Mouse (Mus musculus) midbrain, embryonic 12.5 days (tissue): Measurements from ENCODE around the gene Csnk1g2. TPM values are rescaled to one million over a fixed set of nuclear protein-coding genes. Genes with fewer than 3 reads are reported as not detected.
A peak's percentile ranks its signal among the peaks of the same experiment; 100 is the strongest.

Source experiments
- ATAC-seq: fragments of 200-750 bp; cut with Nextera tagmentation; 2 replicates; pipeline ENCODE4 v1.8.0; 2017; ENCODE audit warnings: low read depth, moderate TSS enrichment, moderate library complexity; ENCODE audit not compliant: low FRiP score
- H3K27ac ChIP-seq: fragments of 300-500 bp; sonication (generic); replicated peaks from 2 replicates; pipeline ENCODE4 v1.5.1; 2016; ENCODE audit warnings: mild to moderate bottlenecking
- H3K27me3 ChIP-seq: fragments of 300-500 bp; sonication (generic); 2 replicates; pipeline ENCODE4 v1.6.1; 2016; ENCODE audit warnings: mild to moderate bottlenecking
- H3K36me3 ChIP-seq: fragments of 300-500 bp; sonication (generic); 2 replicates; pipeline ENCODE4 v1.6.1; 2016
- H3K4me1 ChIP-seq: fragments of 300-500 bp; sonication (generic); 2 replicates; pipeline ENCODE4 v1.6.1; 2016
- H3K4me2 ChIP-seq: fragments of 300-500 bp; sonication (generic); replicated peaks from 2 replicates; pipeline ENCODE4 v1.6.1; 2016; ENCODE audit warnings: mild to moderate bottlenecking, moderate library complexity
- H3K4me3 ChIP-seq: fragments of 300-500 bp; sonication (generic); 2 replicates; pipeline ENCODE4 v1.5.1; 2016; ENCODE audit warnings: mild to moderate bottlenecking
- H3K9ac ChIP-seq: fragments of 300-500 bp; sonication (generic); replicated peaks from 2 replicates; pipeline ENCODE4 v1.6.1; 2016; ENCODE audit warnings: mild to moderate bottlenecking, moderate library complexity
- H3K9me3 ChIP-seq: fragments of 300-500 bp; sonication (generic); 2 replicates; pipeline ENCODE4 v1.6.1; 2016; ENCODE audit warnings: mild to moderate bottlenecking
- WGBS: fragments of 180-500 bp; shearing (Covaris S2); methylation state at CpG from one replicate; pipeline ENCODE4 v1.1.7; 2016; 5-methylcytosine and 5-hydroxymethylcytosine counted together
- polyA plus RNA-seq: library from polyadenylated mRNA; unstranded; fragments of >200 nt; fragmentation: Nextera tagmentation; extraction: Ambion mirVana; gene quantifications from 2 replicates; pipeline ENCODE4 v1.2.1, GENCODE M21; 2016

Gene Csnk1g2
- polyA plus RNA-seq, 1 experiment from 2014 or later, result 180 TPM

DNA sequence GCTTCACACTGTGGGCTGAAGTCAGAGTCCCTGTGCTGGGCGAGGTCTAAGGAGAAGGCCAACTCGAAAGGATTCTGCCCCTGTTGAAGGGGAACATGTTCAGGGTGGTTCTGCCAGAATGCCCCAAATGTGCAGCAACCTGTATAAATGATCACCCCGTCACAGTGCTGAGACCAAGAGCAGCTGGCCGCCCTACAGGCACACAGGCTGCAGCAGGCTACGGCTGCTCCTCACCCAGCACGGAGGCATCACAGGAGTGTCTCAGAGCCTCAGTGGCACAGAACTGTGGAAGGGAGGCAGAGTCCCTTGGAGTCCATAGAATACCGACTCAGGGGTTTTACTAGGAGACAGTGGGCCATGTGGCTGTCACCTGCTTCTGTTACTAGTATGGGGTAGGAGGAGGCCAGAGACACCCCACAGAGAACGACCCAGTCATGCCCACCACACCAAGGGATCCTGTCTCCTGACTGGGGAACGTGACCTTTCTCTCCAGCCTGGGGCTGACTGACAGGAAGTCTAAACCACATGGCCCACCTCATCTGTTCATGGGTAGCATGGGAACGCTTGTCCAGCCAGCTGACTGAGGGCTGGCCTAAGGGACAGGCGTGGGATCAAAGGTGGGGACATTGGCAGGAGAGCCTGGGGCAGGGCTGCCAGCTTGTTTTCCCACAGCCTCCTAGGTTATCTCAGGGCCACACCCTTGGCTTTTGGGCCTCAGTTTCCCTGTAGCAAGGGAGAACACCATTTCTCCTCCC is 49.5 kb downstream of the Csnk1g2 start:
- no peak overlapping the region for H3K4me2 ChIP-seq
- no peak overlapping the region for H3K27ac ChIP-seq
- WGBS, result 90% methylated on average over 11 of the region's 11 CpGs
- no peaks in the 10 kb centered on the region for H3K9me3 ChIP-seq
- H3K4me1 ChIP-seq, result peaks cover 35% of the 10 kb centered on the region
- ATAC-seq, result no peak
- no peaks in the 10 kb centered on the region for H3K27me3 ChIP-seq
- H3K36me3 ChIP-seq, result peaks cover 68% of the 10 kb centered on the region
- 0 out of 2 replicates have a peak overlapping the region, but pooled peaks have one; percentile 15 for H3K9ac ChIP-seq
- H3K4me3 ChIP-seq, result no peak overlapping the region

DNA sequence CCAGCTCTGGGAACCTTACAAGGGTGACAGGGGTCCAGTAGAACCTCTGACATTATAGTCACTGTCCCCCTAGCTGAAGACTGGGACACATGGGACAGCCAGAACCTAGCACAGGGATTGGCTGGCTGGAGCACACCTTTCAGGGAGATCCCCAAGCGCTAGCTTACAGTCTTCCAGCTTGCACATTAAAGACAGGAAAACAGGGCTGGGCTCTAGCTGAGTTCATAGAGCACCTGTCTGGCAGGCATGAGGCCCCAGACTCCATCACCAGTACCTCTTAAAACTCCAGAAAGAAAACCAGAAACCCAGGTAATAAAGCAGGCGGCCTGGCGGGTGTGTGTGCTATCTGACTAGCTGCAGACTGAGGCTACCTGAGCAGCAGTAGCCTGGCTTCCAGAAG is 51.1 kb downstream of the Csnk1g2 start:
- Histone ChIP-seq H3K4me3 (peak overlapping the region; percentile 97), H3K9ac (peak overlapping the region; percentile 50), H3K27ac (no peak overlapping the region), H3K4me1 (peaks cover 51% of the 10 kb centered on the region), H3K36me3 (peaks cover 52% of the 10 kb centered on the region), H3K9me3 (no peaks in the 10 kb centered on the region), H3K27me3 (no peaks in the 10 kb centered on the region), H3K4me2 (peak overlapping the region; percentile 94)
- WGBS, result 100% methylated on average over 3 of the region's 3 CpGs
- ATAC-seq, result no peak

DNA sequence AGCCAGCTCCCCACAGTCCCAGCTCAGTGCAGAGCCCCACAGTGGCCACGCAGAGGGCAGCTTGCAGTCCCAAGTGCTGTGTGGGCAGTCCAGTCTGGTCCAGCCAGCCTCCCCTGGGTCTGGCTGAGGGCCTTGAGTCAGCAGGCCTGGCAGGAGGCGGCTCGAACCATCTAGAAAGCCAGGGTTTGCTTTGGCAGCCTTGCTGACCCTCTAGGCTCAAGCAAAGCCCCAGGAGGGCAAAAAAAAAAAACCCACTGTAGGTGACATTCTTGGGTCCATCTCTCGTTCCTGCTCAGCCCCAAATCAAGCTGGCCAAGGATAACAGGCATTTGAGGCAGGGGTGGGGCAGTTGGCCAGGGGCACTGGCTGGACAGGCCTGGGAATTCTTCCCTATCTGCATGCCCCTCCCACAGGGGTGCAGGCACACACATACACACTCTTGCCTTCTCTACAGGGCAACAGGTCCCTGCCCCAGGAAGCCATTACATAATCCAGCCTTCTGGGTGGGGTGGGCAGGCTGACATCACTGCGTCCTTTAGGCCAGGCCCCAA is 51.6 kb downstream of the Csnk1g2 start:
- no peaks in the 10 kb centered on the region for H3K27me3 ChIP-seq
- no peaks in the 10 kb centered on the region for H3K9me3 ChIP-seq
- H3K4me2 ChIP-seq, result peak overlapping the region; percentile 94
- peaks cover 56% of the 10 kb centered on the region for H3K4me1 ChIP-seq
- ATAC-seq, result no peak
- H3K36me3 ChIP-seq, result peaks cover 46% of the 10 kb centered on the region
- no peak overlapping the region for H3K27ac ChIP-seq
- WGBS, result 68% methylated on average over 5 of the region's 5 CpGs
- H3K4me3 ChIP-seq, result peak overlapping the region; percentile 97
- peak overlapping the region; percentile 98 for H3K9ac ChIP-seq

DNA sequence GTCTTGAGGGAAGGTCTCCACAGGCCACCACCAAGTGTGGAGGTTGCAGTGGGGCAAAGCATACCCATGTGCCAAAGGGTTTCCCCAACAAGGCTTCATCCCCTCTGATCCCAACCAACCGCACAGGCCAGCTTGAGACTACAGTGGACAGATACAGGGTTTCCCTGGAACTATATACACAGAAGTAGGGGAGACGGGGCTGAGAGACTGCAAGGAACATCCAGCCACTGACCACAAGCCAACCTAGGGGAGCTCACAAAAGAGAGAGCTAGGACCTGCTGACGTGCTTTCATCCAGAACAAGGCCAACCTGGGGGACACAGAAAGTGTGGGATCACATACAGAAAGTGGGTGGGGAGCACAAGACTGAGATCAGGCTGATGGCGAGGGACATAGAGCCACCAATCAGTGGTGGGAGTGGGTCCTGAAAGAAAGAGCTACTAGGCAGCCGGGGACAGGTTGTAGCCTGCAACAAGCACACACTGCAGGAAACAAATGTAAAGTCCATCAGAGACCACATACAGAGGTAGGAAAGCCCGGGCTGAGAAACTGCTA is 52.3 kb downstream of the Csnk1g2 start:
- WGBS, result 21% methylated on average over 6 of the region's 6 CpGs
- peak overlapping the region; percentile 80 for H3K27ac ChIP-seq
- peaks cover 40% of the 10 kb centered on the region for H3K36me3 ChIP-seq
- H3K4me3 ChIP-seq, result peak overlapping the region; percentile 97
- ATAC-seq, result no peak
- H3K4me2 ChIP-seq, result peak overlapping the region; percentile 94
- H3K9ac ChIP-seq, result peak overlapping the region; percentile 98
- H3K27me3 ChIP-seq, result no peaks in the 10 kb centered on the region
- peaks cover 58% of the 10 kb centered on the region for H3K4me1 ChIP-seq
- H3K9me3 ChIP-seq, result no peaks in the 10 kb centered on the region

DNA sequence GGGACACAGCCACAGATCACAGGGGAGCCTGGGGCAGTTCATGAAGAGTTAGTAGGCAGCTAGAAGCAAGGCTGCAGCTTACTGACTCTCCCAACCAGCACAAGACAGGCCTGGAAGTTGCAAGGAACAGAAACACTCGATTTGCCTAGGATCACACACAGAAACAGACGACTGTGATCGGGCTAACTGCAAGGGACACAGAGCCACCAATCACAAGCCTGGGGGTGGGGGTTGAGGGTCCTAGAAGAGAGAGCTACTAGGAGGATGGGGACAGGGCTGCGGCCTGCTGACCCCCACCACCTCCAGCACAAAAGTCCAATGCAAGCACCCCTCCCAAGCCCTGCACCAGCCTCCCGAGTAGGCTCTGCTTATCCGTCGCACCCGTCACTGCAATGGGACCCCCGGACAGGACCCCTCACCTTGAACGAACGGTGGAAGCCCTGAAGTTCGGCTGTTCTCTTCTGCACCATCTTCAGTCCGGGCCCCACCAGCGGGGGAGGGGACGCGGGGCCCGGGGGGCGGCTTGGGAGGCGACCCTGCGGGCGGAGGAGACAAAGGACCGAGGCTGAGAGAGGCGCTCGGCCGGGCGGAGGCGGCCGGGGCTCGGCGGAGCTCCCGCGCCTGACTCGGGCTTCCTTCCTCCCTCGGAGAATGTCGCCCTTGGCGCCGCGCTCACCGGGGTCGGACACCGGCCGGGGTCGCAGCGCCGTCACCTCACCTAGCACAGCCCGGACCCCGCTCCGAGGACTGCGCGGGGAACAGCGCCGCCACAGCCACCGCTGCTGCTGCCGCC is 53.0 kb downstream of the Csnk1g2 start:
- peak overlapping the region; percentile 80 for H3K27ac ChIP-seq
- ATAC-seq, result peak; percentile 17
- H3K9ac ChIP-seq, result peak overlapping the region; percentile 98
- H3K9me3 ChIP-seq, result no peaks in the 10 kb centered on the region
- H3K27me3 ChIP-seq, result no peaks in the 10 kb centered on the region
- peak overlapping the region; percentile 97 for H3K4me3 ChIP-seq
- WGBS, result 0% methylated on average over 39 of the region's 54 CpGs
- H3K4me2 ChIP-seq, result peak overlapping the region; percentile 94
- peaks cover 58% of the 10 kb centered on the region for H3K4me1 ChIP-seq
- peaks cover 33% of the 10 kb centered on the region for H3K36me3 ChIP-seq

DNA sequence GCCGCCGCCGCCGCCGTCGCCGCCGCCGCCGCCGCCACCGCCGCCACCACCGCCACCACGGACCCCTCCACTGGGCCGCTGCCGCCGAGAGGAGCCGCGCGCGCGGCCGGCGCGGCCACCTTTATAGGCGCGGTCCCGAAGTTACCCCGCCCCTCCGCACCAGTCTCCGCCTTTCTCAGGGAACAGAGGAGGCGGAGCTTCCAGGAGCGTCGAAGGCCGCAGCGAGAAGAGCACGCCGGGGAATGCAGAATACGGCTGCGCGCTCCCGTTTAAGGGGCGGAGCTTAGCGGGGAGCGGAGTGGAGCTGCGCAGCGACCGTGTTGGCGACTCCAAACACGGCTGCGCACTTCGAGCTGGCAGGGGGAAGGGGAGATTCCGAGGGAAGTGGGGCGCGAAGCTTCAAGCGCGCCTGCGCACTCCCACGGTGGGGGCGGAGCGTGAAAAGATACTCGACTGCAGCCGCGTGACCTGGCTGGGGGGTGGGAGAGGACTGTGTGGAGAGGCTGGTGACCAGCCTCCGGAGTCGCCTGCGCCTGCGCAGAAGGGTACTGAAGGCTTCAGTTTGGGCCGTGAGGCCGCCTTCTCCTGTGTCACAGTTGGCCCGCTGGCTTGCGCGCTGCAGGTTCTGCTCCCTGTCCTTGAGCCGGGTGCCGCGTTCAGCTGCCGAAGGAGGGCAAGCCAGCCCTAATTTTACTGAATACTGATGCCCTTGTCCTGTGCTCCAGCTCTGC is 53.7 kb downstream of the Csnk1g2 start:
- Histone ChIP-seq H3K27ac (peak overlapping the region; percentile 95), H3K36me3 (peaks cover 25% of the 10 kb centered on the region), H3K4me1 (peaks cover 58% of the 10 kb centered on the region), H3K9ac (peak overlapping the region; percentile 98), H3K27me3 (no peaks in the 10 kb centered on the region), H3K4me3 (peak overlapping the region; percentile 97), H3K9me3 (no peaks in the 10 kb centered on the region), H3K4me2 (peak overlapping the region; percentile 94)
- peak; percentile 90 for ATAC-seq
- under 1% methylated on average over 46 of the region's 78 CpGs for WGBS

DNA sequence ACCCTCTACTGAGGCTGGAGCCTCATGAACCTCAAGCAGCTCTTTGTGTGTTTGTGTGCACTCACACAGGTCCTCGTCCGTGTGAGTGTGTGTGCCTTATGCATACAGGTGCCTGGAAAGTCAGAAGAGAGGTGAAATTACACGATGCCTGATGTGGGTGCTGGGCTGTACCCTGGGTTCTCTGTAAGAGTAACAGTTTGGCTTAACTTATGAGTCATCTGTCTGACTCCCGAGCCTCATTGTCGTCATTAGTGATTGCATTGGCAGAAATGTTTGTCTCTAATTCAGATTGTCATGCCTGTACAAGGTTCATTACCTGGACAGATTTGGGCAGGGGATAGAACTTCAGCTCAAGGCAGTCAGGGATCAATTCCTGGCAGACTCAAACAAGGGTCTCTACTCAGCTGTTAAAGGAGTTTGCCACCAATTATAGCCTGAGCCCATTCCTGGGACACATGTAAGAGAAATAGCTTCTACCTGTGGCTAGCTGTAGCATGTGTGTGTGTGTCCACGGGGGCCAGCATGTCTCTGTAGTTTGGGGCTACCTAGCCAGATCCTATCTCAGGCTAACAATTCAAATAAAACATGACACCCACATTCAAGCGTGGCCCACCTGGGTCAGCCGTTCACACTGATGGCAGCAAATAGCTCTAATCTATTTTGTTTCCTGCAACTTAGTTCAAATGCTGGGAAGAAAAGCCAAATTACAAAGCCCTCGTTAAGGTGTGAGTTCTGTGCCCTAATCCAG is 54.7 kb downstream of the Csnk1g2 start:
- peaks cover 54% of the 10 kb centered on the region for H3K4me1 ChIP-seq
- WGBS, result 45% methylated on average over 9 of the region's 9 CpGs
- H3K9ac ChIP-seq, result peak overlapping the region; percentile 77
- H3K27ac ChIP-seq, result peak overlapping the region; percentile 95
- peak overlapping the region; percentile 97 for H3K4me3 ChIP-seq
- ATAC-seq, result no peak; the same call in 1 of the 2 replicates
- H3K27me3 ChIP-seq, result no peaks in the 10 kb centered on the region
- H3K36me3 ChIP-seq, result peaks cover 16% of the 10 kb centered on the region
- peak overlapping the region; percentile 94 for H3K4me2 ChIP-seq
- H3K9me3 ChIP-seq, result no peaks in the 10 kb centered on the region

DNA sequence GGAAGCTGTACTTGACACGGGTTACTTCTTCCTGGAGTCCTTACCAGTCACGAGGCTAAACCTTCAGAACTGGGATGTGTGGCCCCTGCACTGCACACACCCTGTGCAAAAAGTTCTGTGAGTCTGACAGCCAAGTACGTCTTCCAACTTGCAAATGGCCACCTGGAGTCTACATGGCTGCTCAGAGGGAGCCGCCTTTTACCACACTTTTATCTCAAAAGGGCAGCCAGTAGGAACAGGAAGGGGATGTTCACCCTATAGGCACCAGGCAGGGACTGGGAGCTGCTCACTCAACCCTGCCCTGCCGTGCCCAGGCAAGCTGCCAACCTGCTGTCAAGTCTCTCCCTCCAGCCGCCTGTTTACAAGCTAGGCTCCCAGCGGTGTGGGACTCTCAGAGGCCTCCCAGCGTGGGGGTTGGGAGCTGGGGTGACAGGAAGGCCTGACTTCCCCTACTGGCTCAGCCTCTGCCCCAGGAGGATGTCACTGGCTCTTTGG is 55.4 kb downstream of the Csnk1g2 start, which contains the start of gene Mknk2:
Mknk2 (minus strand) TSS at position 171 of the 495 bp plus-strand sequence.
- 41% methylated on average over 8 of the region's 8 CpGs for WGBS
- Histone ChIP-seq H3K27ac (peak within 1 kb of the TSS; percentile 95), H3K4me3 (peak within 1 kb of the TSS; percentile 97), H3K9ac (peak within 1 kb of the TSS; percentile 77), H3K27me3 (no peaks in the 10 kb centered on the region), H3K36me3 (peaks cover 12% of the 10 kb centered on the region; the same call in 1 of the 2 replicates), H3K4me1 (peaks cover 49% of the 10 kb centered on the region), H3K9me3 (no peaks in the 10 kb centered on the region), H3K4me2 (peak within 1 kb of the TSS; percentile 94)
- ATAC-seq, result no peak

DNA sequence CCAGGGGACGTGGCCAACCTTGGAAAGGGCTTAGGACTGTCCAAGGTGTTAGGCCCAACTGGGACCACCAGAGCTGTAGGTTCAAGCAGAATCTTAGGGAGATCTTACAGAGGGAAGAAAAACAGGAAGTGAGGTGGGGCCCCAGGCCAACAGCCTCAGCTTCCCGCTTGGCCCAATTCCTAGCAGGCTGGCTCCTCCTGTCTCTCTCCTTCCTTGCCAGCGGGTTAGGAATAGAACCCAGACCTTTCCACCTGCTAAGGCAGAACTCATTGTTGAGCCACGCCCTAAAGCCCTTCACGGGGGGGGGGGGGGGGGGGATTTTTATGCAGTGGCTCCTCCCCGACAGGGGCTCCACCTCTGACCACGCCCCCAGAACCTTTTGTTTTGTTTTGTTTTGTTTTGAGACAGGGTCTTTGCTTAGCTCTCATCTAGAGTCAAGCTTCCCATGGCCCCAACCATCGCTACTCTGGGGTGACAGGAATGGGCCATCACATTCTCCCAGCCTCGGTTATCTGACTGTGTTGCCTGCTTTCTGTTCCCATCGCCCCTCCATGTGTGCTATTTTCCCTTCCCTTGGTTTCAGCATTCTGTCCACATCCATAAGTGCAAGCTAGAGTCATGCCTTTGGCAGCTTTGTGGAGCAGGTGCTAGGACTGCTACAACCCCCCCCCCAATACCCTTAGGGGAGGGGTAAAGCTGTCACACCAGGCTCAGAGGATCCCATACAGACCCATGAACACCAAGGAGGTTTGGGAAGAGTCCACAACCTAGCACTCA is 56.2 kb downstream of the Csnk1g2 start:
- peaks cover 41% of the 10 kb centered on the region for H3K4me1 ChIP-seq
- no peak for ATAC-seq

More for the DNA sequence above, 56.2 kb downstream of the Csnk1g2 start:
- Histone ChIP-seq H3K4me3 (no peak overlapping the region), H3K9me3 (no peaks in the 10 kb centered on the region), H3K9ac (0 out of 2 replicates have a peak overlapping the region, but pooled peaks have one; percentile 77), H3K36me3 (peaks cover 12% of the 10 kb centered on the region; the same call in 1 of the 2 replicates), H3K27ac (peak overlapping the region; percentile 95), H3K4me2 (peak overlapping the region; percentile 94; the same call in 1 of the 2 replicates), H3K27me3 (no peaks in the 10 kb centered on the region)
- 53% methylated on average over 9 of the region's 10 CpGs for WGBS
